Mouse (Mus musculus) cerebellum, adult 2 months (tissue): Measurements from ENCODE around the gene Actc1.

Experiments used
- CTCF ChIP-seq: fragments of 200-500 bp; IDR thresholded peaks from 2 replicates; pipeline ENCODE4 v1.5.1; 2011; ENCODE audit warnings: low read depth, mild to moderate bottlenecking, control low read depth, low read length, moderate library complexity, borderline replicate concordance; ENCODE audit not compliant: insufficient read depth
- POLR2A ChIP-seq: fragments of 200-500 bp; IDR thresholded peaks from 2 replicates; pipeline ENCODE4 v1.6.1; 2011; ENCODE audit warnings: low read length, control low read depth, borderline replicate concordance; ENCODE audit not compliant: insufficient read depth

DNA sequence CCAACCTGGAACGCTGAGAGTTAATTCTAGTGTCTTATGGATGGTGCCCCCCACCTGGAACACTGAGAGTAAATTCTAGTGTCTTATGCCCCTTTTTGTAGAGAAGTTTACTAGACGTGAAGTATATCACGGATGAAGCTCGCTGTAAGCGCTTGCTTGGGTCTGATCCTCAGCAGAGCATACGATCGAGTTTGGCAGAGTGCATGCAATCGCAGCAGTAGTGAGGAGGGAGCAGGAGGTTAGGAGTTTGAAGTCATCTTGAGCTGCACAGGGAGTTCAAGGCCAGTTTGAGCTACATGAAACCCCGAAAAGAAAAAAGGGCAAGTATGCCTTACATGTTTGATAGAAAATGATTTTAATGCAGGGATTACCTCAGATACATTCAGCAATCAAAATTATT, 47.5 kb upstream of the Actc1 start:
- TF ChIP-seq CTCF (no peak), POLR2A (no peak)
